Mouse (Mus musculus) liver, embryonic 18 days (tissue): ENCODE results near the gene Gm3194. TPM values are rescaled to one million over a fixed set of nuclear protein-coding genes. Genes with fewer than 3 reads are reported as not detected.

Experiments used
- polyA plus RNA-seq: library from polyadenylated mRNA; depleted of rRNA; stranded (reverse); fragments of >200 nt; gene quantifications from 2 replicates; pipeline ENCODE4 v1.2.3, GENCODE M21; 2012; rRNA removed

Gene Gm3194
- polyA plus RNA-seq, result 0.05 TPM in 2 replicates

GRCm38 (mm10) chr14:5455367-5455766, at the start of gene Gm3194:
Gene Gm3194, minus strand, starts transcription at chr14:5455467.

GRCm38 (mm10) chr14:5501374-5501773, 46.1 kb upstream of the Gm3194 start, which contains the start of gene Gm3488:
Gene Gm3488, plus strand, starts transcription at chr14:5501674.

DNA sequence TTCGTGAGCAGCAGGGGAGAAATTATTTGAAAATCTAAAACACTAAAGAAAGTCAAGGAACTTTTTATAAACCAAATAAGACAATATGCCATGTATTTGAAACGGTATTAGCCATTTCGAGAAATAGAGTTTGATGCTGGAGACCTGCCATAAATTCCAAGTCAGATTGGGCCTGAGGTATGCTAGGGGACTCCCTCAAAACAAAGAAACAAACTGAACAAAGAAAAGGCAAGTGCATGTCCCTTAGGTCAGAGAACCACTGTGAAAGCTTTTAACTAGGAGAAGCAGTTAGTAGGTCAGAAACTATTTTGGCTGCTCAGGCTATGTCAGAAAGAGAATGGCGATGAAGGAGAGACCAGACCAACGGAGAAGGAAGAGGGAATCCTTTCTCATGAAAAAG, 28.6 kb upstream of the Gm3194 start, which contains the start of gene Gm3187:
Gene Gm3187 (plus strand): TSS at position 301 of the 400 bp plus-strand sequence.

GRCm38 (mm10) chr14:5477730-5478129, 22.5 kb upstream of the Gm3194 start, which contains the start of gene Gm8246:
Gene Gm8246, minus strand, starts transcription at chr14:5477830.

GRCm38 (mm10) chr14:5388949-5389348, 66.3 kb downstream of the Gm3194 start, which contains the start of gene Gm3500:
Gene Gm3500, minus strand, starts transcription at chr14:5389049.

Other genes with a start within 250 kb of the Gm3194 start
- not detected in 2 replicates for gene Gm3526, start 194.9 kb downstream of the Gm3194 start, polyA plus RNA-seq
- gene Gm3542, start 120.5 kb downstream of the Gm3194 start, polyA plus RNA-seq, result not detected in 2 replicates
- gene Gm3500, start 66.4 kb downstream of the Gm3194 start, polyA plus RNA-seq, result 0.02 TPM in 1 of 2 replicates, not detected in the other
- not detected in 2 replicates for gene Gm8246, start 22.4 kb upstream of the Gm3194 start, polyA plus RNA-seq
- gene Gm3187, start 28.7 kb upstream of the Gm3194 start, polyA plus RNA-seq, result not detected in 2 replicates
- gene Gm3488, start 46.2 kb upstream of the Gm3194 start, polyA plus RNA-seq, result 0.05 TPM in 2 replicates
- not detected in 2 replicates for gene Gm3532, start 83.0 kb upstream of the Gm3194 start, polyA plus RNA-seq
- not detected in 2 replicates for gene Gm8265, start 177.6 kb upstream of the Gm3194 start, polyA plus RNA-seq
- gene Gm9603, start 232.0 kb upstream of the Gm3194 start, polyA plus RNA-seq, result not detected in 2 replicates